Mouse (Mus musculus) G1E (cell line): Measurements from ENCODE around the gene Fads2. TPM values are rescaled to one million over a fixed set of nuclear protein-coding genes. Genes with fewer than 3 reads are reported as not detected.

Experiments
- ATAC-seq: 2 replicates; pipeline ENCODE4 v1.8.0; 2016; ENCODE audit warnings: mild to moderate bottlenecking; ENCODE audit not compliant: insufficient number of reproducible peaks, poor library complexity, low FRiP score, severe bottlenecking; ENCODE audit errors: extremely low read depth
- DNase-seq: peaks from one replicate; pipeline ENCODE4 v3.0.0; 2012; ENCODE audit warnings: low spot score
- H3K27me3 ChIP-seq: 2 replicates; pipeline ENCODE4 v1.6.1; 2012; ENCODE audit warnings: mild to moderate bottlenecking, low read length, inconsistent platforms; ENCODE audit not compliant: insufficient read depth
- H3K36me3 ChIP-seq: replicated peaks from 2 replicates; pipeline ENCODE3; 2012; ENCODE audit warnings: mild to moderate bottlenecking, inconsistent platforms
- H3K4me1 ChIP-seq: 2 replicates; pipeline ENCODE4 v1.6.1; 2012; ENCODE audit warnings: low read depth, low read length, inconsistent platforms, mixed read lengths; ENCODE audit not compliant: insufficient read depth
- H3K4me3 ChIP-seq: 2 replicates; pipeline ENCODE4 v1.5.1; 2012; ENCODE audit warnings: low read depth, mild to moderate bottlenecking, inconsistent platforms, low read length, moderate library complexity, mixed read lengths
- H3K9me3 ChIP-seq: replicated peaks from 2 replicates; pipeline ENCODE4 v1.6.1; 2012; ENCODE audit warnings: inconsistent platforms
- CTCF ChIP-seq: IDR thresholded peaks from 2 replicates; pipeline ENCODE4 v1.5.1; 2012; ENCODE audit warnings: low read depth, low read length, inconsistent platforms, mixed read lengths
- GATA1 ChIP-seq: IDR thresholded peaks from 2 replicates; pipeline ENCODE4 v1.6.1; 2012; ENCODE audit warnings: borderline replicate concordance, low read length, inconsistent platforms, mixed read lengths
- GATA2 ChIP-seq: IDR thresholded peaks from 2 replicates; pipeline ENCODE4 v1.6.1; 2012; ENCODE audit warnings: low read depth, low read length, inconsistent platforms, borderline replicate concordance
- POLR2AphosphoS5 ChIP-seq: IDR thresholded peaks from 2 replicates; pipeline ENCODE4 v1.6.1; 2012; ENCODE audit warnings: low read depth, low read length, inconsistent platforms; ENCODE audit not compliant: insufficient replicate concordance
- TAL1 ChIP-seq: conservative IDR thresholded peaks from 2 replicates; pipeline ENCODE4 v1.6.1; 2012; ENCODE audit warnings: low read depth, low read length, inconsistent platforms, mixed read lengths
- polyA plus RNA-seq: library from polyadenylated mRNA; stranded (reverse); fragments of >175 nt; gene quantifications from 2 replicates; pipeline ENCODE4 v1.2.3, GENCODE M21; 2012
- total RNA-seq, 2 experiments: library from RNA; stranded (forward) in 1 of 2; stranded (reverse) in 1 of 2; fragments of 200-1000 nt in 1 of 2; fragments of >200 nt in 1 of 2; fragmentation: Nextera tagmentation in 1 of 2; gene quantifications; 2 replicates each; pipeline ENCODE4 v1.2.3; 2014 to 2017

Gene Fads2
- total RNA-seq (2014; fragmentation: Nextera tagmentation), result 223 and 226 TPM in 2 replicates
- 182 and 199 TPM in 2 replicates for total RNA-seq (2017)
- 223 and 275 TPM in 2 replicates for polyA plus RNA-seq

DNA sequence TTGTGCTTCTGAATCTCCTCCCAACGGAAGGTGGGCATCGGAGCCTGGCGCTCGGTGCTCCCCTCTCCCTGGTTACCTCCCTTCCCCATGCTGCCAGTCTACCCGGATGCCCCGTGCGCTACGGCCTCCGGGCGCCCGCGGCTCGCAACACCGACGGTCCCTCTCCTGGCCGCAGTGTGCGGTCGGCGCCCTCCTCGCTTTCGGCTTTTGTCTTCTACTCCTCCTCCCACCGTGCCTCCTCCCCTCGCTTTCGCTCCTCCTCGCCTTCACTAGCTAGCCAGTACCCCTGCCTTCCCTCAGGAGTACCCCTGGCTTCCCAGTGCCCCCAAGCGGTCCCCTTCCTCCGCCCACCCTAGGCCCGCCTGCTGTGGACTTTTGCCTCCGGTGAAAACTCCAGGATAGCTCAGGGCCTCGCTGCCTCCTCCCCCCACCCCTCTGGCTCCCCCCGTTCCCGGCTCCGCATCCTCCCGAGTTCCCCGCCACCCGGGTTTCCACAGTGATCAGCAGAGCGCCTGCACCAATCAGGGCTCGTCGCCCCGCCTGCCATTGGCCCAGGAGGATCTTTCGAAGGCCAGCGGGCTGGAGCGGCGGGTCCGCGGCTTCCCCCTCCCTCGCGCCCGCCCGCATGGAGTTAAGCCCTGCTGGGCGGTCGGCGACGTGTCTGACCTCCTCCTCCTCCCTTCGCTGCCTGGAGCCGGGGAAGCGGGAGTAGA lies at the start of gene Fads2:
Gene Fads2, minus strand, starts transcription at position 406 of the 713 bp plus-strand sequence.
- H3K4me3 ChIP-seq, result peak within 1 kb of the TSS; percentile 94
- ATAC-seq, result peak; percentile 55
- H3K9me3 ChIP-seq, result no peaks in the 10 kb centered on the region
- TF ChIP-seq GATA1, result no peak
- peak; percentile 51; the same call in 1 of the 2 replicates for TF ChIP-seq POLR2AphosphoS5
- DNase-seq, result peak; percentile 96
- H3K27me3 ChIP-seq, result no peaks in the 10 kb centered on the region
- peaks cover 38% of the 10 kb centered on the region for H3K36me3 ChIP-seq
- H3K4me1 ChIP-seq, result peaks cover 80% of the 10 kb centered on the region

DNA sequence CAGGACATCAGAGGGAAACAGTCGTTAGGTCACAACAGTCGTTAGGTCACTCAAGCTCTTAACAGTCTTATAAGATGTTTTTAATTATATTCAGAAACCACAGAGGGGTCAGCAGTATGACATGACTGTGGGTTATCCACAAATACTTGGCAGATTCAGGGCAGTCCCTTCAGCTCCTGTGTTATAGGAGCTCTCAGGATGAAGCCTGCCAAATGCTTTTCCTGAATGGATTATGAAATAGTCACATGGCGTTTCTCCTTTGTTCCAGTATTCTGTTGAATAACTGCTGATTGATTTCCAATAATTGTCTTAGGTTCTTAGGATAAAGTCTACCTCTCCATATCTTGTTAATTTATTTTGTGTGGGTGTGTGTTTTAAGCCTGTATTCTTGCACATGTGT lies 47.6 kb upstream of the Fads2 start:
- ATAC-seq (no peak), DNase-seq (no peak)
- Histone ChIP-seq H3K27me3 (no peaks in the 10 kb centered on the region), H3K4me3 (no peak overlapping the region), H3K9me3 (0 out of 2 replicates have a peak, but pooled peaks cover 3% of the 10 kb centered on the region), H3K36me3 (no peaks in the 10 kb centered on the region), H3K4me1 (peaks cover 41% of the 10 kb centered on the region)
- no peak for TF ChIP-seq TAL1
- TF ChIP-seq CTCF, result no peak
- TF ChIP-seq GATA2, result no peak
- TF ChIP-seq POLR2AphosphoS5, result no peak
- no peak for TF ChIP-seq GATA1

DNA sequence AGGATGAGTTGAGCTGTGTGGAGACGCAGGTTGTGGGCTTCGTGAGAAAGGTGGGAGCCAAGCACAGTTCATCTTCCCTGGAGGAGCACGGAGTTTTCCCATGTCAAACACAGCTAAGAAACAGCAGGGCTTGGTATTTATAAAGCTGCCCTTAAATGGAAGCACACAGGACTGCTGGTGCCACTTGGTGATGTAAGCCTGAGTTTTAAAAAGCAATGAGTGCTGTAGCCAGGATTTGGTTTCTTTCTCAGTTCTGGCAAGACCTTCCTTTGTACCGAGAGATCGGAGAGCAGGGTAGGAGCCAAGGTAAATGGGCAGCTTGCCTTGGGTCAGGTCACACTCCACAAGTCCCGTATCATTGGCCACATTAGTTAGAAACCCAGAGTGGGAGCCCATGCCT lies 47.0 kb upstream of the Fads2 start:
- no peaks in the 10 kb centered on the region for H3K27me3 ChIP-seq
- TF ChIP-seq CTCF (no peak), TAL1 (no peak), GATA2 (no peak), POLR2AphosphoS5 (no peak), GATA1 (no peak)
- H3K4me1 ChIP-seq, result peaks cover 42% of the 10 kb centered on the region
- ATAC-seq (no peak), DNase-seq (no peak)
- H3K9me3 ChIP-seq, result 0 out of 2 replicates have a peak, but pooled peaks cover 3% of the 10 kb centered on the region
- no peak overlapping the region; the same call in 1 of the 2 replicates for H3K4me3 ChIP-seq
- no peaks in the 10 kb centered on the region for H3K36me3 ChIP-seq

DNA sequence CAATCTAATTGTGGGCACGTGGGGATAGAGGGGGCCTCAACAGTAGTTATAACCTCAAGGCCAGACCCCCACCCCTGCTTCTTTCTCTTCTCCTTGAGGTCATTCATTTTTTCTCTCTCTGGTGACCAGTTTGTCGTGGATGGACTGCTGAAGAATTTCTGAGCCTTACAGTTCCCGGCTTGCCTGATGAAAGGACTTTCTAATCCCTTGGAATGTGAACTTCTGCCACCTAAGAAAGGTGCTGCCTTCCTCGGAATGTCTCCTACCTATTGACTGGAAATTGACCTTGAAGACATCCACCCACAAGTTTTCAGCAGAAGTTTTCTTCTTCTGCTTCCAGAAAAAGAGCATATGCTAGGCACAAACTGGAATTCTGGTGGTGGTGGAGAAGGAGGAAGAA lies 42.9 kb upstream of the Fads2 start:
- DNase-seq, result no peak
- no peak for ATAC-seq

DNA sequence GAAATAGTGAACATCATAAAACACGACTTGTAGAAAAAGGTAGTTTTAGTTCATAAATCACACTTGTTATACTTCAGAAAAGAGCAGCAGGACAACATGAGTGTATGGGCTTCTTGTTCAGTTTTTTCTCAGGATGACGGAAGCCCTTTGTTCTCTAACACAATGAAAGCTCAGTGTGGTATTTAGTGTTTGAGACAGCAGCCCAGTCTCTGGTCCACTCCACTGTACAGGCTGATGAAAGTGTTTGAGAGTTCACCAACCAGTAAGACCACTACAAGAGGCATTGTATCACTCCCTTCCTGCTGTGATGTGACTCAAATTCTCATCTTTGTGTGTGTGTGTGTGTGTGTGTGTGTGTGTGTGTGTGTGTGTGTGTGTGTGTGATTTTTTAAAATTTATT lies 42.1 kb upstream of the Fads2 start:
- DNase-seq (no peak), ATAC-seq (no peak)
- no peaks in the 10 kb centered on the region; the same call in 1 of the 2 replicates for H3K27me3 ChIP-seq
- H3K4me1 ChIP-seq, result peaks cover 35% of the 10 kb centered on the region
- H3K9me3 ChIP-seq, result no peaks in the 10 kb centered on the region
- H3K4me3 ChIP-seq, result no peak overlapping the region
- no peaks in the 10 kb centered on the region for H3K36me3 ChIP-seq
- no peak for TF ChIP-seq GATA1
- no peak for TF ChIP-seq GATA2
- TF ChIP-seq POLR2AphosphoS5, result no peak
- no peak for TF ChIP-seq CTCF
- no peak for TF ChIP-seq TAL1

More for the DNA sequence above, 42.9 kb upstream of the Fads2 start:
- H3K4me3 ChIP-seq, result no peak overlapping the region
- H3K9me3 ChIP-seq, result no peaks in the 10 kb centered on the region
- H3K4me1 ChIP-seq, result peaks cover 43% of the 10 kb centered on the region
- H3K36me3 ChIP-seq, result no peaks in the 10 kb centered on the region
- TF ChIP-seq GATA1, result no peak
- H3K27me3 ChIP-seq, result no peaks in the 10 kb centered on the region; the same call in 1 of the 2 replicates

DNA sequence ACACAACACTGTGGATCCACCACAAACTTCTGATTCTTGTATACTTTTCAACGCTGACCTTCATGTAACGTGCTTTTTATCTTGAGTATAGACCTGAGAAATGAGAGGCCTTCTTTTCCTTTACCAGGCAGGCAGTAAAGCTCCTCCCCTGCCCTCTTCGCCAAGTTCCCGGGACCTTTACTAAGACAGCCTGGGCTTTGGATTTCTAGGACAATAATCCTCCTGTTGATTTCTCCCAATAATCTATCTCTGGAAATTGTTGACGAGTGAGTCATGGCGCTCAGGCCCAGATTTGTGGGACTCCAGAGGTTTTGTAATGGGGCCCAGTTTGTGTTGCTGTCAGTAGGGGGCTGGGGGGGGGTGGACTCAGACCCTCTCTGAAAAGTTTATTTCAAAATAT lies 38.2 kb upstream of the Fads2 start:
- peaks cover 1% of the 10 kb centered on the region; the same call in 1 of the 2 replicates for H3K27me3 ChIP-seq
- no peak for ATAC-seq

More for the DNA sequence above, 38.2 kb upstream of the Fads2 start:
- H3K4me3 ChIP-seq, result no peak overlapping the region
- no peak for TF ChIP-seq CTCF
- TF ChIP-seq TAL1, result no peak
- no peak for TF ChIP-seq GATA1
- no peak for TF ChIP-seq POLR2AphosphoS5
- TF ChIP-seq GATA2, result no peak
- H3K36me3 ChIP-seq, result no peaks in the 10 kb centered on the region
- H3K4me1 ChIP-seq, result peaks cover 18% of the 10 kb centered on the region
- DNase-seq, result no peak
- H3K9me3 ChIP-seq, result no peaks in the 10 kb centered on the region
